Mouse (Mus musculus) hindlimb bud, embryonic 11.5 days (tissue): ENCODE measurements around the gene Adam17.

Experiments
- DNase-seq: peaks from one replicate; pipeline ENCODE4 v3.0.0-alpha.2; 2012; ENCODE audit warnings: low read depth, low spot score; ENCODE audit errors: extremely low spot score

The Adam17 gene

DNA sequence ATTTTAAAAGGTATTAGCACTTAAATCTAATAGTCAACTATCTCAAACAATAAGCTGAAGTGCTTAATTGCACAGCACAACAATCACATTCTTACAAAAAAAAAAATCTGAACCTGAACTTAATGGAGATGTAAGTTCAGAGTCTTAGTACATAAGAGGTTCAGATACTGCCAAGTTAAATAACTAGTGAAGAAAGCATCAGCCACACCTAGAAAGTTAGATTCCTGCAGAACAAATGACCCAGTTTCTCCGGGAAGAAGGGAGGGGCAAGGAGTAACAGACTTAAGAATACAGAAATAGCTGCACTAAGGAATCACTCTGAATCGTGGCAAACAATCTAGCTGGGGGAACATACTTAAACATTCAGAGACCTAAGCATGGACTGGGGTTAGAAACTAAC, 10.7 kb downstream of the Adam17 start:
- DNase-seq = no peak

DNA sequence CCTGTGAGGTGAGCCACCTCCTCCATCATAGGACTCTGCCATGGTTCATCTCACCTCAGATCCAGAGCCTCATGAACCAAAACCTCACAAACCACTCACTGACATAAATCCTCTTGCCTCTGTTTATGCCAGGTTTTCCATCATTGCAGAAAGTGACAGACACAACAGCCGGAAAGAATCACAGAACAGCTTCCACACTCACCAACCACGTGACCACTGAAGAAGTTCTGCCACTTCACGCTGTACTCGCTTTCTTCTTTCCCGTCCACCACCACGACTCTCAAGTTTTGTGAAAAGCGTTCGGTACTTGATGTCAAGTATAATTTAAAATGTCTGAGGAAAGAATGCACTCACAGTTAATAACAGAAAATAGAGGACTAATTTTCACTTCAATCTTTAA, 19.8 kb downstream of the Adam17 start:
- DNase-seq = no peak

DNA sequence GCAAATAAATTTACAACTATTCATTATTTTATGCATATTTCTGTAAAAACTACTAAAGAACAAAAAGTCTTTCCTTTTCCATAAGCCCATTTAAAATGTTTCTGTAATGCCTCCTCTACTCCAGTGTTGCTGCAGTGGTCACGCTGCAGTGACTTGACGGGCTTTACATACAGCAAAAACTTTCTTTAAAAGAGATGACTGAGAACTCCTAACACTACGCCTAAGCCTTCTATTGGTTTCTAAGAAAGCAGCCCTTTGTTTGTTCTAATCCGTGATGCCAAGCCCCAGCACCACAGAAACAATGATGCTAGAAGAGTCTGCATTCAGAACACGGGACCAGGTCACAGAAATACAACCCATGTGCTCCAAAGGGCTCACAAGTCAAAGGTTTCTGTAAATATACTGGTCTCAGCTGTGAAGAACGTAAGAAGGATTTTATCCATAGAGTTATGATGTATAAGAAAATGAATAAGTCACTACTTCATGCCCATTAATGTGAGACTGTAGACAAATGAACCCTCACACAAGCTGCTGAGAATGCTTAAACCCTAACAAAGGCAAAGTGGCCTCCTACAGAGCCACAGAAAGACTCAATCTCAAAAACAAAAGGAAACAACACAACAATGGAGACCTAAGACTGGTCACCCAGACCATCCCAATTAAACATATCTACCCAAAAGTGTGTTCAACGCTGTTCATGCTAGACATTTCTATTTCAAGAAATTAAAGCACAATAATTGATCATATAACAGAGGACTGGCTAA, 23.1 kb downstream of the Adam17 start:
- DNase-seq = no peak

DNA sequence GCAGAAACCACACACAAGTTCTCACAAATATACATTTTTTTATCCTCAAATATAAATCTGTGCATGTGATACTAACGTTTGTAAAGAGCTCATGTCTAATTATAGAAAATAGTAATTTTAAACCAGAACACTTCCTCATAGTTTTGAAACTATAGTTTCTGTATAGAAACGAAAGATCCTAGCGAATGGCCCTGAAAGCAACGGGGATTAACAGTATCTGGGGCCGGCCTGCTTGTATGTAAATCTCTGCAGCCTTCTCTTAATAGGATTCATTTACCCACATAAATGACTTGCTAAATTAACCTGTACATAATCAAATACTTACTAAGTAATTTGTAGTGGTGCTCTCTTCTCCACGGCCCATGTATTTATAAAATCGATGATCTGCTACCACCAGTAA, 26.5 kb downstream of the Adam17 start:
- DNase-seq = no peak

DNA sequence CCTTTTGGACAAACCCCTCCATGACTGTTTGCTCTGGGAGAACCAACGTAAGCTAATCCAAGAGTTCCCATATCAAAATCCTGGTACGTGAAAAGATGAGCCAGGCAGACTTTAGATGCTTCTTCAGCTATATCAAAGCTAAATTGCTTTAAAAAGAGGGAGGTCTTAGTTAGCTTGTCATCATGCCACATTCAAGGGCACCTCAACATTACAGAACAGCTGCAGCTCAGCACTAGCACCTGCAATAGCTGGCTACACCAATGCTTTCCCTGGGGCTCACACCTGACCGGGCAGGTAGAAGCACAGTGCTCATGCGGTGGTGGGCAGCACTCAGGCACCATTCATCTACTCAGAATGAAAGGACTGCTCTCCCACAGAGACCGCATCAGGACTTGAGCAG, 32.8 kb downstream of the Adam17 start:
- no peak for DNase-seq

DNA sequence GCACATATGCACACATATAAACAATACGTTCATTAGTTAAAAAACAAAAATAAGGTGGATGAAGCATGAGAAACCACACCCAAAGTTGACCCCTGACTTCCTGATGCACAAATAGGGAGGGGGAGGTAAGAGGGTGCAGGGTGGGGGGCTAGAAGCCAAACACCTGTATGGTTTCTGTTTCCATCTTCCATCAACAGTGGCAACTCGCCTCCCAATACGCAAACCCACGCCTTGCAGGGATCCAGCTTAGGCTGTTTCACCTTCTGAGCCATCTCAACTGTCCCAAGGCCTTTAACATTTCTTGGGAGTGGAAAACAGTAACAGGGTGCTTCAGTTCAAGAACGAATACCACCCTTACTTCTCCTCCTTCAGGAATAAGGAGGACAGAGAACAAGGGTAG, 36.3 kb downstream of the Adam17 start:
- no peak for DNase-seq

DNA sequence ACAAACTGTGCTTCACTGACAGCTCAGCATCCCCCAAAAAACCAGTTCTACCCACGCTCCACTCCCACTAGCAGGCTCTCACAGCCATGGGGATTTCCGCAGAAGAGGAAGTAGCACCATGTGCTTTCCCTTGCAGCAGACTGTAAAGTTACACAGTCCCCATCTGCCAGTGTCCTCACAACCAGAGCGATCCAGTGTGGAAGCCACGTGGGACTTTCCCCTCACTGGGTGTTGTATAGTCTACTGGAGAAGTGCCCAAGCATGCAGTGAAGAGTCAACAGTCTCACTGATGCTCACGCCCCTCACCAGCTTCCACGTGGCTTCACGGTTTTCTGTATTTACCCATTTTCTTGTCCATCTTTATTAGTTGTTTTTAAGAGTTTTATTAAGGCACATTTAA, 37.6 kb downstream of the Adam17 start:
- no peak for DNase-seq

DNA sequence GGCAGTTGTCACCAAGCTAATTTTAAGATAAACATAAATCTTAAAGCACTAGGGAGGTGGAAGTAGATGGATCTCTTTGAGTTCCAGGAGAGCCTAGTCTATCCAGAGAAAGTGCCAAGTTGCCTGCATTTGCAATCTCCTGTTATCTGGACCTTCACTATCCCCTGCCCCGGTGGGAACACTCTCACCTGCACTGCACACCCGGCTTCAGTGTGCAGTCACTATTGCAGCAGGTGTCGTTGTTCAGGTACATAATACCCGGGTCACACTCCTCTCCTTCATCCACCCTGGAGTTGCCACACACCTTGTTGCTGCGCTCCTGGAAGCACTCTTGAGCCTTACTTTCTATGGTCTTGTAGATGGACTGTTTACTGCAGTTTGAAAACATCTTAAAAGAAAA, 39.7 kb downstream of the Adam17 start:
- no peak for DNase-seq

DNA sequence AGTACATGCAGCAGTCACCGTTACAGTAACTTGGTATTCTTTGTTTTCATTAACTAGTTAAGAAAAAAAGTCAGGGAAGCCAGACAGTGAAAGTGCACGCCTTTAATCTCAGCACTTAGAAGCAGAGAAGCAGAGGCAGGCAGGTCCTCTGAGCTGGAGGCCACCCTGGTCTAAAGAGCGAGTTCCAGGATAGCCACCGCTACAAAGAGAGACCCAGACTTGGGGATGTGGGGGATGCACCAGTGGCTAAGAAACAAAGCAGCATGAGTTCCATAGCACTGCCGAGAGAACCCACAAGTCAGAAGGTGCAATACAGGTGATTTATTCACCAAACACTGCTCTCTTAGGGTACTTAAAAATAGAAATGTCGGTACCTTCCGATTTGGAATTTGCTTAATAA, 40.4 kb downstream of the Adam17 start:
- no peak for DNase-seq

DNA sequence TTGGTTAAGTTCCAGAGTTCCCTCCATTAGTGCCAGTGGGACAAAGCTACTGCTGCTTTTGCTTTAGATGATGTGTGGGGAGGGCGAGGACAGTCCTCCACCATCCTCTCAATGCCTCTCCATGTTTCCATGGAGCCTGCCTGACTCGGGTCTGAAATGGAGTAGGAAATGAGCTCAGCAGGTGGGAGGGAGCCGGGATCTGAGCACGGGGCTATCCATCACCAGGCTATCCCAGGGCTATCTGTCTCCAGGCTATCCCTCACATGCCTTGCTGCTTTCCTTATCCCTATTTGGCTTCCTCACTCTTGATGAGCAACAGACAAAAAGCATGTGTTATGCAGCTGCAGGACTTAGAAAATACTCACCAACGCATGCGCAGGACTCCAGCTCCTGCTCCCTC, 41.7 kb downstream of the Adam17 start:
- no peak for DNase-seq

DNA sequence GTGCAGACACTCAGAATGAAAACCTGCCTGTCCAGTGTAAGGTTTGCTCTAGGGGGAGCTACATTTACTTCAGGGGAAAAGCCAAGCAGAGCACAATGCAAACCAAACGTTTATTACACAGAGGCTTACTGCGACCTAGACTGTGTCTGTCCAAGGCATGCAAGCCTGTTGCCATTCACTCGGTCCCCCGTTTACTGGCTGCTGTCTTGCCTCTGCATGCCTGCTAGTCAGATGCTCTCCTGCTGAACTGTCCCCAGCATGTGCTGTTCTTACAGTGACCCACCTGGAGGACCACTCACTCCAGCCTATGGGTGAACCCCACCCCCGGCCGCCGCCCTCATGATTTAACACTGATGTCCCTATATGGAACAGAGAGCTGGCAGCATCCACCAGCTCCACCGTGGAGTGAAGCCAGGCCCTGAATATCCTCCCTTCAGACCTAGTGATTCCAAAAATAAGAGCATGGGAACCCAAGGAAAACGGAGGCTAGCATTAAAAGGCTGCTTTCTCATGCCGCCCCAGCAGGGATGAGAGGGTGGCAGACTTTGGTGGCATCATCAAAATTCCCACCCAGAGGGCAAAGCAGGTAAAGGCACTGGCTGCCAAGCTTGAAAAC, 42.4 kb downstream of the Adam17 start:
- DNase-seq = no peak

DNA sequence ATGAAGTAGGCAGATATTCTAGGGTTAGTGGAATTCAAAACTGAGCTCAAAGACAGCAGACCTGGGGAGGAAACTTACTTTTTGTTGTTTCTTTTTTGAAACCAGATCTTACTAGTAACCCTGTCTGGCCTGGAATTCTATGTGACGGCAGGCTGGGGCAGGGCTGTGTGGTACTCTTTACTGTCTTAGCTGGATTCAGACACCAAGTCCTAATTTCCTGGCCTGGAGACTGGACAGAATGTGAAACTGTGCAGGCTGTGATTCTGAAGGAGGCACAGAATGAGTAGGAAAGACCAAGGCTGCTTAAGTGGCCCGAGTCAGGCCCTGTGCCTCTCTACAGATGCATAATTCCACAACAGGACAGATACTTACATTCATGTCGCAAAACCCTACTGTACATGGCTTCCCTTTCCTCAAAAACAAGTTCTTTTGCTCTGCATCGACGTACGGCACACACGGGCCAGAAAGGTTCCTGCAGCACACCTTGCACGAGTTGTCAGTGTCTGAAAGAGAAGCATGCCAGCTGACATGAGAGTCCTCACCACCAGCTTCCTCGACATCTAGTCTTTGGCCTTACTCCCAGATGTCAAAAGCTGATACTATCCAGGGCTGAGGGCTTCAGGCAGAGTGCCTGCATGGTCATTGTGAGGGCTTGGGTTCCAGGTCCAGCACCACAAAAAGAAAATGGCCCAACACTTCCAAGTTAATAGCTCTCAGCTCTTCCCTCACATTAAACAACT, 43.6 kb downstream of the Adam17 start:
- DNase-seq = no peak

DNA sequence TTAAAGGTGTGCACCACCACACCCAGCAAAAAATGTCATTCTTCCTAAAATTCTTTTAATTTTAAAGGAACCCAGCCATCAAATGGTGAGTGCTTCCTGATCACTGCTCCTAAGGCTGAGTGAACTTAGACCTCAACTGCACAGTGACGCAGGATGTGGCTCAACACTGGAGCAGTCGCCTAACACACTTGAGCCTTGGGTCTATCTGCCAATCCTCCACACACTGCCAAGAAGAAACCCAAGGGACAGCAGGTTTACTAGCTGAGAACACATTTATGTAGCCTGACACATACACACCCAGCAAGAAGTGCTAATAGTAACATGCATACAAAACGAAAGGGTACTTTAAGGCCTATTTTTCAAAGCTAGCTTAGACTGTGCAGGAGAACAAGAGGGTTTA, 47.1 kb downstream of the Adam17 start:
- no peak for DNase-seq

DNA sequence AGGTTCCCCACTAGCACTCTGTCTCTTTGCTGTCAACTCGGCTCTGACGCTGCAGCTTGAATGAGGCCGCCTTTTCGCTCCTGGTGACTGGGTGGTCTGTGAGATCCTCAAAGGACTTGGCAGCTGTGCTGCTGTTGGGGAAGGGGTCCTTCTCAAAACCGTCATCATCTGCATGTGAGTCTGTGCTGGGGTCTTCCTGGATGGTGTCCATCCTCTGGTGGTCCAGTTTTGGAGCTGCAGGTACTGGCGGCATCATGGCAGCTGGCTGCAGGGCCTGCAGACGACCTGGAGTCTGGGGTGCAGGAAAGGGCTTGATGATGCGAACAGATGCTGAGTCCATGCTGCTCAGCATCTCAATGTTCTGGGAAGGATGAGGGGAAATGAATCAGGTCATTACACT, 48.2 kb downstream of the Adam17 start:
- no peak for DNase-seq

DNA sequence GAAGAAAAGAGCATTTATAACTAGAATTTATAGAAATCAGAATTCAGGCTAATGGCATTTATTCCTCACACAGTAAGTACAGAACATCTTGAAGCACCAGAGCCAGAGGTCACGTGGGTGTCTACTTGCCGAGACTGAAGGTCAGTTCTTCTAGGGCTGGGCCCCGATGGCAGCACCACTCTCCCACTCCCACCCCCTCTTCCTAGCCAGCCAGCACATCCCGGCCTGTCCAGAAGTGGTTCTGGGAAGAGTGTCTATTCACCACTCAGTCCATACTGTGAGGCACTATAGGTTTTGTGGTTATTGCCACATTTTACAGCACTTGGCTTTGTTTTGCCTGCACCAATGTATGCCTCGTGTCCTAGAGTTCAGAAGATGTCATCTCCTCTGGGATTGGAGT, 49.3 kb downstream of the Adam17 start:
- no peak for DNase-seq

DNA sequence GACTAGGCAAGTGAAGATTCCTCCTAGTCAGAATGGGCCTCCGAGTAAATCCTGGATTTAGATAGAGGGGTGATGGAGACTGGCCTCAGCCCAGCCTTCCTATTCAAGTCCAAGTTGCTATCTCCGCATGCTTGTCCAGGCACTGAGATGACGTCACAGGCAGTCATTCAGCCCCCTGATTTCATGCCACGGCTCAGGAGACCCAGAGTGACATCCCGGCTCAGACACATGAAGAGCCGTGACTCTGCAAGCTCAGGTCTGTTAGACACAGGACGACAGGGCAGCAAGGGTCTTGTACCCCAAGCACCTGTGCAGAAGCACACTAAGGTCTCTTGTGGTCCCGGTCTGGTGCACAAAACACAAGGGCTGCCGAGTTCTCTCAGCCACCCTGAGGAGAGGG, 50.6 kb downstream of the Adam17 start:
- no peak for DNase-seq

DNA sequence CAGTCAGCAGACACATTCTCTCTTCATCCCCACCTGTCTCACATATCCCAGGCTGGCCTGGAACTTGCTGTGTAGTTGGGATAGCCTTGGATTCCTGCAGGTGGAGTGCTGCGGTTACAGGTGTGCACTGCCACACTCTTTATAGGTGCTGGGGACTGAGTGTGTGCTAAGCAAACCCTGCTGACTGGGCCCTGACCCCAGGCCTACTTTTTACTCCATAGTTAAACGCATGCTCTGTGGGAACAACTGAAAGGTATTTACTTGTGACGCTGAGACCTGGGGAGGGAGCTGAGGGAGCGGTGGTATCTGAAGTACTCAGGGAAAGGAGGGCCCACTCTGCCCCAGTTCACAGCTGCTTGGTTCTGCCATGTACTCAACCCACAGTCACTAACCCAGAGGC, 51.1 kb downstream of the Adam17 start:
- no peak for DNase-seq

DNA sequence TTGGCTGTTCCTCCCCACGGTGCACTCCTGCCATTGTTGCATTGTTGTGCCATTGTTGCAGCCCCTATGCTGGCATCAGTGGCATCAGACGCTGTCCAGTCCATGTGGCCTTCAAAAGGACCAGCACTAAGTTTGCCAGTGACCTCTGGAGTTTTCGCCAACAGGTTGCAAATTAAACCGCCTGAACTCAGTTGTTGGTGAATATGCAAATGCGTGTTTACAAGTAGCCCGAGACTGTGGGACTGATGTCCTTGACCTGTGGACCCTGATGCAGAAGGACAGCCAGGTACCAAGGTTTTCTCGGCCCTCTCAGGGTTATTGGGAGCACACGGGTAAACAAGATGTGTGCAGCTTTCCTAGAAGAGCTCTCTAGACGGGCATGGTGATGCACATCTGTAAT, 52.3 kb downstream of the Adam17 start:
- no peak for DNase-seq

DNA sequence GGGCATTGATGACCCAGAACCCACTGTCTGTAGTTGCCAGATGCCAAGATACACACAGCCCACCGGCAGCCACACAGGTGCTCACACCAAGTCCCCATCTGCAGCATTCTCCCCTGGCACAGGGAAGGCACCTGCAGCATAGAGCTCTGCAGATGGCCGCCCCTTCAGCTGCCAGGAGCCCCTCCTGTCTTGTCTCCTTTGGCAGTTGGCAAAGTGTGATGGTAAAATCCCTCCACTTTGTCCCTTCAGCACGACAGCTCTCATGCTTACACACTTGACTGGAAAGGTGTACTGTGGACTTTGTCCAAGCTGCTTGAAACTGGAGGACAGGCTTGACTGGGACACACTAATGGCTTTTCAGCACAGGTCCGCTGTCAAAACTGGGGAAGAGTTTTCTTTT, 53.1 kb downstream of the Adam17 start:
- DNase-seq = no peak

DNA sequence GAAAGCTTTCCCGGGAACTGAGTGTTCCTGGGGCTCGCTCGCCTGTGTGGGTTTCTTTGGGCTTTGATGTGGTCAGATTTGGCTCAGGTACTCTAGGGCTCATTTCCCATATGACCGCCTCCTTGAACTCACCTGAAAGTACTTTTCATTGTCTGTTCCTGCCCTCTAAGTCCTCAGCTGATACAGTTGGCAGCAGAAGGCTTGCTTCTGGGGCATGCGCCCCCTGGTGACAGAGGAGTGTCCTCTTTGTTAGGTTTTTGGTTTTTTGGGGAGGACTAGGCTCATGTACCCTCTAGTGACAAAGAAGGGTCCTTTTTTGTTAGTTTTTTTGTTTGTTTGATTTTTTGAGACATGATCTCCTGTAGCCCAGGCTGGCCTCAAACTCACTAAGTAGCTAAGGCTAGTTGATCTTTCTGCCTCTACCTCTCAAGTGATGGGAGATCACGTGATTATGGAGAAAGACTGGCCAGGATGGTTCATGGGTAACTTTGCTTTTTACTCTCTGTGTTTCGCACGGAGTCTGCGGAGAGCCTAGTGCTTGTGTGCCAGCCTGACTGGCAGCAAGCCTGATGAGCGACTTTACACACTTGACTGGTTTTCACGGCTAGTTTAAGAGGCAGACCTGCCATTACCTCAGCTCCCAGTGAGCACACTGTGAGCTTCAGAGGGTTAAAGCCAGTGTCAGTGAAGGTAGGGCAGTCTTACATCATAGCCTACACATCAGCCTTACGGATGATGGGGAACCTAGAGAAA, 55.1 kb downstream of the Adam17 start:
- peak; percentile 37 for DNase-seq

DNA sequence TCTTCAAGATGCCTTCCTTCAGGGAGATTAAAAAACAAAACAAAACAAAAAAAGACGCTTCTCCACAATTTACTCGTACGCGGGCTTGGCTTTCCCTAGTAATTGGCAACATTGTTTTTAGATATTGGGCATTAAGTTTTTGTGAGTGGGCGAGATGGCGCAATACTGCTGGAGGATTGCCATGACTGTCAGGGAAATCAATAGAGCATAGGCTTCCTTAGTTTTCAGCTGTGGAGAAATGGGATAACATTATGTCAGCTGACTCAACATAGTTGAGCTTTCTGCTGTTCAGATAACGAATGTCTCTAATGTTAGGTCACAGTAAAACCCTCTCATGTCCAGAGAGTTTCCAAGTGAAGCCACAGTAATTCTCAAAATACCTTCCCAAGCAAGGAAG, 56.6 kb downstream of the Adam17 start:
- DNase-seq = no peak
